Mouse (Mus musculus) layer of hippocampus, adult 8-10 months (tissue): Measurements from ENCODE around the gene Dyrk4. TPM values are rescaled to one million over a fixed set of nuclear protein-coding genes. Genes with fewer than 3 reads are reported as not detected.
A peak's percentile ranks its signal among the peaks of the same experiment; 100 is the strongest.

ENCODE experiments used
- DNase-seq, 2 experiments: peaks; one replicate each; pipeline ENCODE4 v3.0.0; 2022; ENCODE audit warnings: low spot score in 2 of 2
- total RNA-seq, 4 experiments: library from RNA; stranded (reverse); gene quantifications; 2 replicates each; pipeline ENCODE4 v1.2.4; 2022

Dyrk4 gene
- total RNA-seq: 1 to 10 TPM in 1 of 4 experiments, under 1 TPM in 2, not detected in 1; 0.19 to 1.0 (median 0.45) TPM

DNA sequence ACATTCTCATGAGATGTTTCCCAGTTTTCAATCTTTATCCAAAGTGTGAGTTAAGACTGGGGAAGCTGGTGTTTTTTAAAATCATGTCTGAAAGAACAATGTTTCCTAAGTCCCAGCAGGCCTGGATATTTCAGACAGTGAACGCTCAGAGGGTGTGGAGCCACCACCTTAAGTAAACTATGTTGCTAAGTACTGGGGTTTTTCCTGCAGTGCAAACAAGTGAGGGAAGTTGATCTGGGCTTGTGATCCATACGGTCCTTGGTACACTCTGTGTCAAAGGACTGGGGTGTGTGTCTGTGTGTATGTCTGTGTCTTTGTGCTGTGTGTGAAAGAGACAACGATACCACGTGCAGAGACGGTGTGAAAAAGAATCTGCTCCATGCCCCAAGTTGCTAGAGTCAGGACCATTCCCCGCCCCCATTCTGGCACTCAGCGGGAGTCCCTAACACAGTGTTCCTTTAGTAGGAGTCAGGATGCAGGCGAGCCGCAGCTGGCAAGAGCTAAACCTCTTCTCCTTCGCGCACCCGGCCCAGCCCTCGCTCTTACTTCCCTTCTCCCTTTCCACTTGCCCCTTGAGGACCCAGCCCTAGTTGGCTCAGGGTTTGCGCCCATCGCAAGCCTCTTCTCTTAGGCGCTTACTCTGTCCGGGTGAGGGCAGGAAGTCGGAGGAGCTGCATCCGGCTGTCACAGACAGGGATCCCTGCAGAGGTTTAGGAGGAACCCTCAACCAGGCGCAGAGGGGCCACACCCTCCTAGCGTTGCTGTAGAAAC is at the start of gene Dyrk4:
TSS of gene Dyrk4 (minus strand) at position 729 of the 771 bp plus-strand sequence.
- DNase-seq: no peak

DNA sequence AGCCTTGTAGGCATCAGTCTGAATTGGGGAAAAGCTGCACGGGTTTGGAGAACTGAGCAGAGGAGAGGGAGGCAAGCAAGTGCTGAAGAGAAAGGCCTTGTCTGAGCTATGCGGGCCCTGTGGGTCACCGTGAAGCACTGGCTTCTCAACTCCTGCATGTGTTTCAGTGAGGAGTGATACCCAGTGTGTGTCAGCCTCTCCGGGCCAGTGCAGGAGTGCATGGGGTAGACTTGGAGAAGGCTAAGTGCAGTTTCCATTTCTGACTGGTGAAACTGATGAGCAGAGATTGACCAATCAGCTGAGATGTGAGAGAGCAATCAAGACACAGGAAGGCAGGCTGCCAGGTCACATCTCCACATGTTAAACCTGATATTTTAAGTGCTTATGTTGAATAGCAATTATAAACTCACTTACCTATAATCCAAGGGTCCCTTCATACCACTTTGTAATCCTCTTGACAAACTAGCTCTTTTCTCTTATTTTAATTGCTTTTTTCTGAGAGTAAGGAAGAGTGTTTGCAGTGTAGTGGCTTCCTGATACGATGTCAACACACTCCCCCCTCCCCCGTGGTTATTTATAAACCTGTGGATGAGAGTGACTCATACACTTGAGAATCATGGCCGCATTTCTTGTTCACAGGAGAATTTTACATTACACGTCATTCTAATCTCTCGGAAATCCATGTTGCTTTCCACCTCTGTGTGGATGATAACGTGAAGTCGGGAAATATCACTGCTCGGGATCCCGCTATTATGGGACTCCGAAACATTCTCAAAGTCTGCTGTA is 44.8 kb upstream of the Dyrk4 start:
- DNase-seq: no peak

GRCm38 (mm10) chr6:126963426-126963825 is 41.8 kb upstream of the Dyrk4 start:
- no peak for DNase-seq

GRCm38 (mm10) chr6:126962709-126963108 is 41.1 kb upstream of the Dyrk4 start:
- DNase-seq: no peak

- DNase-seq: no peak
Observed at GRCm38 (mm10) chr6:126961371-126962018, 39.9 kb upstream of the Dyrk4 start.

DNA sequence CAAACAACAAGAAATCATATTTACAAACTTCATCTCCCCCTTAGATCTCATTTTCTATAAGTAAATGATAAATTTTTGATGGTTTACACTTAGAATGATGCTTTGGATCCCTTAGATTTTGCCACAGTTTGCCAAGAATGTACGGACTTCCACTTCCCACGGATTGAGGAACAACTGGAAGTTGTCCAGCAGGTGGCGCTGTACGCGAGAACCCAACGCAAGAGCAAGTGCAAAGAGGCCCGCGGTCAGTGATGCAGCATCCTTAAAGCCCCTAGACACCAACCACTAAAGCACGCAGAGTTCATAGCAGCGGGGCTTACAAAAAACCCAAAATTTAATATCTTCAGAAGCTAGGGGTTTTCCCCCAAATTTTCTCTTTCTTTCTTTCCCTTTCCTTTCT is 34.1 kb upstream of the Dyrk4 start:
- peak; percentile 24 to 78 for DNase-seq

DNA sequence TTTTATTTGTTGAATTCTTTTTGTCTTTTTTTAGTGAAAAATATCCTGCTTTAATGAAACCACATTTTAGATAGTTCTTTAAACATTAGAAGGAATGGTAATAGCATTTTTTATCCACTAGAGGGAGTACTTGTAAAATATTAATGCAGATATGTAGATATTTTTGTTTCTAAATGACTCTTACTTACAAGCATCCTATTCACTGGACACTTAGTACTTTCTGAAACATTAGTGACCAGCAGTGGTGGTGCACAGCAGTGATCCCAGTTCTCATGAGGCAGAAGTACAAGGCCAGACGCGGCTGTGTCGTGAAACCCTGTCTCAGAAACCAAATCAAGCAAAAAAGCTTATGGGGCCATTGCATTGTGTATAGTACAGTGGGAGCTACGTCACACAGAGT is 26.7 kb upstream of the Dyrk4 start:
- DNase-seq: no peak

DNA sequence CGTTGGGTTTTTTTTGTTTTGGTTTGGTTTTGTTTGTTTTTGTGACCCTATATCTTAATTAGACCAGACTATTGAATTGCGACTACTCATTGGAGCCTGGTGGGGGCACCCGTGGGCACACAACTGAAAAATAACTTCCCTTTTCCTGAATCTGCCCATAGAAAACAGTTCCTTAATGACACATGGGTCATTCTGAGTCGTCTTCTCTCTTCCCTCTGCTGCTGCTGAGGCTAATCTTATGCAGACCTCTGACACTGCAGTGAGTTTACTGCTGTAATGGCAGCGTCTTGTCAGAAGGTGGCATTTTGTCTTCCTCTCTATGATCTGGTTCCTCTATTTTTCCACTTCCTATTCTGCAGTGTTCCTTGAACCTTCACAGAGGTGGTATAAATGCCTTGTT is 18.8 kb upstream of the Dyrk4 start:
- no peak for DNase-seq

DNA sequence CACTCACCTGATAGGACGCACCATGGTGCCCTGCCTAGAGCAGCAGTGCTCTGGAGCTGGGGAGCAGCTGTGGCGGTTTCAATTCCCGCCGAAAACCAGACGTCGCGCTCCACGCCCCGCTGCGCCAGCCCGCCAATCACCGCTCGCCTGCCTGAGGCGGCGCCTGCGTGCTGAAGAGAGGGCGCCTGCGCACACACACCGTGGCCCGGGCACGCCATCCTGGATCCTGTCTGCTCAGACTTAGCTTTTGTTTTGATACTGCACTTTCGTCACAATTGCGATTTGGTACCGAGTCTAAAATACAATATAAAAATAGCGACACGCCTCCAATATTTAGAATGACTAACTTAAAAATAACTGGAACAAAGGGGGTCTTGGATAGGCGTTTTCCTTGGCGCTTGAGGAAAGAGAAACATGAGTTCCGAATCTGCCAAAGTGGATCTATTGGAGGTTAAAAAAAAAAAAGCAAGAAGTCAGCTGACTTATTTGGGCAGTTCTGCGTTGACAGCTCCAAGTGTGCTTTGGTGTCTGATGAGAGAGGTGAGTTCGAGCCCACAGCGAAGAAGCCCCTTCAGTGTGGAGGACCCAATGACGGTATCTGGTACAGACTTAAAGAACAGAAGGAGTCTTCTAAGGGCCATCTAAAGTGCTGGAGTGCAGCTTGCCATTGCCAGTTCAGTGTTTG is 18.0 kb upstream of the Dyrk4 start, which contains the start of the genes Rad51ap1 and D6Wsu163e:
TSS of gene Rad51ap1 (minus strand) at position 101 of the 685 bp plus-strand sequence.
TSS of gene D6Wsu163e (plus strand) at position 476 of the 685 bp plus-strand sequence.
- DNase-seq: peak; percentile 89 to 95

- DNase-seq: no peak
Observed at GRCm38 (mm10) chr6:126938853-126939486, 17.3 kb upstream of the Dyrk4 start.

- no peak for DNase-seq
Observed at GRCm38 (mm10) chr6:126938047-126938446, 16.4 kb upstream of the Dyrk4 start.

DNA sequence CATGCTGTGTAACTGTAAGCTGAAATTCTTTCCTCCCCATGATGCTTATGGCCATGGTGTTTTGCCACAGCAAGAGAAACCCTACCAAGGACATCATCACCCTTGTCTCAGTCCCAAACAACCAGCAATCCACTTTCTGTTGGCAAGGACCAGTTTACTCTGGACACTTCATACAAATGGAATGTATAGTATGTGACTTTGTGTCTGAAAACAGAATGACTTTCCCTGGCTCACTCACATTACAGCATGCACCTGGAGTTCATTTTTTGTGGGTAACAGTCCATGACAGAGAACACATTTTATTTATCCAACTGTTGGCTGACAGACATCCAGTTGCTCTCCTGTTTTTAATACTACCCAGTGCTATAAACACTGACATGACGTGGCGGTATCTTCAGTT is 11.3 kb upstream of the Dyrk4 start:
- DNase-seq: no peak

DNA sequence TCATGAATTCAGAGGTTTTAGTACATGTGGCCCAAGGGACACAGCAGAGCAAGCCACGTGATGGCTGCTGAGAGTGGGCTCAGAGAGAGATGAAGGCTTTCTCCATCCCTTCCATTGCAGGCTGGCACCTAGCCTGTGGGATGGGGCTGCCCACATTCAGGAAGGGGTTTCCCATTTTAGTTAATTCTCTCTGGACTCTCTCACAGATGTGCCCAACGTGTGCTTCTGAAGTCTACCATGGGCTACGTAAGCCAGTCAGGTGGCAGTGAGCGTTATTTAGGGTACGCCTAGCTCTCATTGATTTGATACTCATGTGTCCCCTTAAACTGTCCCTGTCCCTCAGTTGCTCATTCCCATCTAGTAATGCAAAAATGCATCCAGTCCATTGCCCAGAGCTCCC is 6.7 kb downstream of the Dyrk4 start:
- DNase-seq: no peak

- no peak for DNase-seq
Observed at GRCm38 (mm10) chr6:126910727-126911126, 10.9 kb downstream of the Dyrk4 start.

- DNase-seq: no peak
Observed at GRCm38 (mm10) chr6:126907876-126908275, 13.8 kb downstream of the Dyrk4 start.

GRCm38 (mm10) chr6:126907378-126907777 is 14.3 kb downstream of the Dyrk4 start:
- DNase-seq: no peak

GRCm38 (mm10) chr6:126877118-126877517 is 44.5 kb downstream of the Dyrk4 start:
- DNase-seq: no peak

GRCm38 (mm10) chr6:126852881-126853280 is 68.8 kb downstream of the Dyrk4 start, which contains the start of gene Akap3:
Gene Akap3 (plus strand): TSS chr6:126853098.
- DNase-seq: no peak

- peak; percentile 93 to 96 for DNase-seq
Observed at GRCm38 (mm10) chr6:126848712-126849704, 72.6 kb downstream of the Dyrk4 start, which contains the start of gene Ndufa9. Gene Ndufa9 (minus strand): TSS chr6:126849136.
